Mouse (Mus musculus): Measurements from ENCODE around the gene Elob. TPM values are rescaled to one million over a fixed set of nuclear protein-coding genes. Genes with fewer than 3 reads are reported as not detected.

Elob gene
- total and polyA plus RNA-seq, 2 experiments = 153 to 276 TPM

DNA sequence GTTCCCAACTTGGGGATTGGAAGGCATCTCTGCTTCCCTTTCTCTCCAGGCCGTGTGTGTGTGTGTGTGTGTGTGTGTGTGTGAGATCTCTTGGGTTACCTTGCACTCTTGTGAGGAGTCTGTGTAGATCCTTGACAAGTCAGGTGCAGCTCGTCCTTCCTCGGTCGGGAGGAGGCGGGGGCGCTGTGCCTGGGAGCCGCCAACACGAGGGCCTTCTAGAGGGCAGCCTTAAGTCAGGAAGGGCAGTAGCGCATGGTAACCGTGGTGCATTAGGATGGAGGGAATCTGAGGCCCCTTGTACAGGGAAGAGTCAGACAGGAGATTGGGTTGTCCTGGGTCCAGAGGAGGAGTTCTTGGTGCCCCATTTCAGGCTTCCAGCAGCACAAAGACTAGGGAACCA is 52.7 kb downstream of the Elob start:
- Histone ChIP-seq H3K36me3 (ENCODE audit: control insufficient read depth, insufficient read depth, low read length) (no peaks in the 10 kb centered on the region), H3K27ac (replicated peaks; ENCODE audit: insufficient read depth, low read depth, low read length) (no peak overlapping the region), H3K79me2 (ENCODE audit: control insufficient read depth, insufficient read depth, low read length) (no peaks in the 10 kb centered on the region), H3K4me3 (ENCODE audit: insufficient read depth, low read depth, low read length) (no peak overlapping the region), H3K9ac (ENCODE audit: low read depth, low read length) (no peak overlapping the region), H3K4me1 (ENCODE audit: control insufficient read depth, insufficient read depth, low read length) (no peaks in the 10 kb centered on the region), H3K27me3 (ENCODE audit: control insufficient read depth, insufficient read depth, low read length) (no peaks in the 10 kb centered on the region)
- TF ChIP-seq CTCF (IDR thresholded peaks at IDR 0.05; ENCODE audit: low read depth, low read length) (no peak), POLR2A (IDR thresholded peaks at IDR 0.05; ENCODE audit: extremely low read depth, insufficient read depth, low read length) (no peak)
- WGBS = 91% methylated on average over 10 of the region's 10 CpGs
- no peak for DNase-seq (ENCODE audit: extremely low read depth, low read depth, low spot score)

Other genes starting within 250 kb of the Elob start
- gene Zfp13, start 229.6 kb downstream of the Elob start, total RNA-seq (2014; rRNA removed) = 1.3 and 2.0 TPM in 2 replicates
- gene Zfp13, start 229.6 kb downstream of the Elob start, polyA plus RNA-seq (2012; rRNA removed) = 2.2 and 3.2 TPM in 2 replicates
- not detected in 2 replicates for gene Zscan10, start 228.3 kb downstream of the Elob start, total RNA-seq (2014; rRNA removed)
- gene Zscan10, start 228.3 kb downstream of the Elob start, polyA plus RNA-seq (2012; rRNA removed) = not detected in 2 replicates
- under 0.01 TPM in 1 of 2 replicates, not detected in the other for gene Mmp25, start 183.9 kb downstream of the Elob start, total RNA-seq (2014; rRNA removed)
- 0.06 and 0.10 TPM in 2 replicates for gene Mmp25, start 183.9 kb downstream of the Elob start, polyA plus RNA-seq (2012; rRNA removed)
- gene Bicdl2, start 168.6 kb downstream of the Elob start, total RNA-seq (2014; rRNA removed) = 0.09 TPM in 1 of 2 replicates, not detected in the other
- 0.05 TPM in 1 of 2 replicates, not detected in the other for gene Bicdl2, start 168.6 kb downstream of the Elob start, polyA plus RNA-seq (2012; rRNA removed)
- gene Hcfc1r1, start 155.5 kb downstream of the Elob start, total RNA-seq (2014; rRNA removed) = 9.3 and 11.5 TPM in 2 replicates
- gene Hcfc1r1, start 155.5 kb downstream of the Elob start, polyA plus RNA-seq (2012; rRNA removed) = 142 and 189 TPM in 2 replicates
- 6.0 and 6.8 TPM in 2 replicates for gene Thoc6, start 155.3 kb downstream of the Elob start, total RNA-seq (2014; rRNA removed)
- gene Thoc6, start 155.3 kb downstream of the Elob start, polyA plus RNA-seq (2012; rRNA removed) = 10.2 and 10.3 TPM in 2 replicates
- gene Tnfrsf12a, start 151.7 kb downstream of the Elob start, total RNA-seq (2014; rRNA removed) = 4.0 TPM in 2 replicates
- 6.0 and 7.1 TPM in 2 replicates for gene Tnfrsf12a, start 151.7 kb downstream of the Elob start, polyA plus RNA-seq (2012; rRNA removed)
- gene Cldn6, start 149.9 kb downstream of the Elob start, total RNA-seq (2014; rRNA removed) = not detected in 2 replicates
- gene Cldn6, start 149.9 kb downstream of the Elob start, polyA plus RNA-seq (2012; rRNA removed) = 0.46 and 0.54 TPM in 2 replicates
- not detected in 2 replicates for gene Cldn9, start 145.1 kb downstream of the Elob start, total RNA-seq (2014; rRNA removed)
- gene Cldn9, start 145.1 kb downstream of the Elob start, polyA plus RNA-seq (2012; rRNA removed) = not detected in 2 replicates
- under 0.01 TPM in 1 of 2 replicates, not detected in the other for gene 1520401A03Rik, start 106.4 kb downstream of the Elob start, total RNA-seq (2014; rRNA removed)
- gene 1520401A03Rik, start 106.4 kb downstream of the Elob start, polyA plus RNA-seq (2012; rRNA removed) = not detected in 2 replicates
- gene Pkmyt1, start 102.8 kb downstream of the Elob start, total RNA-seq (2014; rRNA removed) = 0.18 and 1.0 TPM in 2 replicates
- gene Pkmyt1, start 102.8 kb downstream of the Elob start, polyA plus RNA-seq (2012; rRNA removed) = 1.6 and 2.6 TPM in 2 replicates
- 1.3 and 1.6 TPM in 2 replicates for gene Paqr4, start 88.3 kb downstream of the Elob start, total RNA-seq (2014; rRNA removed)
- gene Paqr4, start 88.3 kb downstream of the Elob start, polyA plus RNA-seq (2012; rRNA removed) = 3.1 and 3.7 TPM in 2 replicates
- not detected in 2 replicates for gene Kremen2, start 83.3 kb downstream of the Elob start, total RNA-seq (2014; rRNA removed)
- gene Kremen2, start 83.3 kb downstream of the Elob start, polyA plus RNA-seq (2012; rRNA removed) = 0.06 TPM in 1 of 2 replicates, not detected in the other
- gene Flywch1, start 57.5 kb downstream of the Elob start, total RNA-seq (2014; rRNA removed) = 11.1 and 12.6 TPM in 2 replicates
- 13.8 and 14.2 TPM in 2 replicates for gene Flywch1, start 57.5 kb downstream of the Elob start, polyA plus RNA-seq (2012; rRNA removed)
- gene Flywch2, start 43.1 kb downstream of the Elob start, total RNA-seq (2014; rRNA removed) = 1.5 and 1.8 TPM in 2 replicates
- gene Flywch2, start 43.1 kb downstream of the Elob start, polyA plus RNA-seq (2012; rRNA removed) = 1.5 and 2.6 TPM in 2 replicates
- gene Srrm2, start 38.6 kb downstream of the Elob start, total RNA-seq (2014; rRNA removed) = 33.0 and 46.5 TPM in 2 replicates
- 177 and 316 TPM in 2 replicates for gene Srrm2, start 38.6 kb downstream of the Elob start, polyA plus RNA-seq (2012; rRNA removed)
- not detected in 2 replicates for gene Prss33, start 6.9 kb upstream of the Elob start, total RNA-seq (2014; rRNA removed)
- not detected in 2 replicates for gene Prss33, start 6.9 kb upstream of the Elob start, polyA plus RNA-seq (2012; rRNA removed)
- not detected in 2 replicates for gene Prss32, start 14.7 kb upstream of the Elob start, total RNA-seq (2014; rRNA removed)
- 0.24 and 0.45 TPM in 2 replicates for gene Prss32, start 14.7 kb upstream of the Elob start, polyA plus RNA-seq (2012; rRNA removed)
- gene Prss41, start 15.0 kb upstream of the Elob start, total RNA-seq (2014; rRNA removed) = 0.13 TPM in 1 of 2 replicates, not detected in the other
- 0.05 and 0.16 TPM in 2 replicates for gene Prss41, start 15.0 kb upstream of the Elob start, polyA plus RNA-seq (2012; rRNA removed)
- gene Prss21, start 38.9 kb upstream of the Elob start, total RNA-seq (2014; rRNA removed) = not detected in 2 replicates
- gene Prss21, start 38.9 kb upstream of the Elob start, polyA plus RNA-seq (2012; rRNA removed) = not detected in 2 replicates
- not detected in 2 replicates for gene Dcpp1, start 51.7 kb upstream of the Elob start, total RNA-seq (2014; rRNA removed)
- not detected in 2 replicates for gene Dcpp1, start 51.7 kb upstream of the Elob start, polyA plus RNA-seq (2012; rRNA removed)
- not detected in 2 replicates for gene Dcpp2, start 51.7 kb upstream of the Elob start, total RNA-seq (2014; rRNA removed)
- not detected in 2 replicates for gene Dcpp2, start 51.7 kb upstream of the Elob start, polyA plus RNA-seq (2012; rRNA removed)
- gene Dcpp3, start 88.3 kb upstream of the Elob start, total RNA-seq (2014; rRNA removed) = not detected in 2 replicates
- gene Dcpp3, start 88.3 kb upstream of the Elob start, polyA plus RNA-seq (2012; rRNA removed) = not detected in 2 replicates
- gene Sbp, start 112.5 kb upstream of the Elob start, total RNA-seq (2014; rRNA removed) = not detected in 2 replicates
- gene Sbp, start 112.5 kb upstream of the Elob start, polyA plus RNA-seq (2012; rRNA removed) = not detected in 2 replicates
- not detected in 2 replicates for gene Sbpl, start 126.1 kb upstream of the Elob start, total RNA-seq (2014; rRNA removed)
- gene Sbpl, start 126.1 kb upstream of the Elob start, polyA plus RNA-seq (2012; rRNA removed) = not detected in 2 replicates
- gene Prss30, start 151.4 kb upstream of the Elob start, total RNA-seq (2014; rRNA removed) = 0.13 and 0.18 TPM in 2 replicates
- gene Prss30, start 151.4 kb upstream of the Elob start, polyA plus RNA-seq (2012; rRNA removed) = 0.16 TPM in 2 replicates
- not detected in 2 replicates for gene Prss22, start 169.0 kb upstream of the Elob start, total RNA-seq (2014; rRNA removed)
- not detected in 2 replicates for gene Prss22, start 169.0 kb upstream of the Elob start, polyA plus RNA-seq (2012; rRNA removed)
- not detected in 2 replicates for gene Prss27, start 209.0 kb upstream of the Elob start, total RNA-seq (2014; rRNA removed)
- gene Prss27, start 209.0 kb upstream of the Elob start, polyA plus RNA-seq (2012; rRNA removed) = not detected in 2 replicates
- gene Kctd5, start 244.3 kb upstream of the Elob start, total RNA-seq (2014; rRNA removed) = 4.5 and 4.6 TPM in 2 replicates
- gene Kctd5, start 244.3 kb upstream of the Elob start, polyA plus RNA-seq (2012; rRNA removed) = 4.6 and 6.0 TPM in 2 replicates